Mouse (Mus musculus) midbrain, embryonic 12.5 days (tissue): Measurements from ENCODE around the gene Kctd7. TPM values are rescaled to one million over a fixed set of nuclear protein-coding genes. Genes with fewer than 3 reads are reported as not detected.
A peak's percentile ranks its signal among the peaks of the same experiment; 100 is the strongest.

Experiments used
- ATAC-seq: fragments of 200-750 bp; cut with Nextera tagmentation; 2 replicates; pipeline ENCODE4 v1.8.0; 2017; ENCODE audit warnings: low read depth, moderate TSS enrichment, moderate library complexity; ENCODE audit not compliant: low FRiP score
- H3K27ac ChIP-seq: fragments of 300-500 bp; sonication (generic); replicated peaks from 2 replicates; pipeline ENCODE4 v1.5.1; 2016; ENCODE audit warnings: mild to moderate bottlenecking
- H3K27me3 ChIP-seq: fragments of 300-500 bp; sonication (generic); 2 replicates; pipeline ENCODE4 v1.6.1; 2016; ENCODE audit warnings: mild to moderate bottlenecking
- H3K36me3 ChIP-seq: fragments of 300-500 bp; sonication (generic); 2 replicates; pipeline ENCODE4 v1.6.1; 2016
- H3K4me1 ChIP-seq: fragments of 300-500 bp; sonication (generic); 2 replicates; pipeline ENCODE4 v1.6.1; 2016
- H3K4me2 ChIP-seq: fragments of 300-500 bp; sonication (generic); replicated peaks from 2 replicates; pipeline ENCODE4 v1.6.1; 2016; ENCODE audit warnings: mild to moderate bottlenecking, moderate library complexity
- H3K4me3 ChIP-seq: fragments of 300-500 bp; sonication (generic); 2 replicates; pipeline ENCODE4 v1.5.1; 2016; ENCODE audit warnings: mild to moderate bottlenecking
- H3K9ac ChIP-seq: fragments of 300-500 bp; sonication (generic); replicated peaks from 2 replicates; pipeline ENCODE4 v1.6.1; 2016; ENCODE audit warnings: mild to moderate bottlenecking, moderate library complexity
- H3K9me3 ChIP-seq: fragments of 300-500 bp; sonication (generic); 2 replicates; pipeline ENCODE4 v1.6.1; 2016; ENCODE audit warnings: mild to moderate bottlenecking
- WGBS: fragments of 180-500 bp; shearing (Covaris S2); methylation state at CpG from one replicate; pipeline ENCODE4 v1.1.7; 2016; 5-methylcytosine and 5-hydroxymethylcytosine counted together
- polyA plus RNA-seq: library from polyadenylated mRNA; unstranded; fragments of >200 nt; fragmentation: Nextera tagmentation; extraction: Ambion mirVana; gene quantifications from 2 replicates; pipeline ENCODE4 v1.2.1, GENCODE M21; 2016

The Kctd7 gene
- polyA plus RNA-seq, 1 experiment from 2014 or later = 9.3 TPM

DNA sequence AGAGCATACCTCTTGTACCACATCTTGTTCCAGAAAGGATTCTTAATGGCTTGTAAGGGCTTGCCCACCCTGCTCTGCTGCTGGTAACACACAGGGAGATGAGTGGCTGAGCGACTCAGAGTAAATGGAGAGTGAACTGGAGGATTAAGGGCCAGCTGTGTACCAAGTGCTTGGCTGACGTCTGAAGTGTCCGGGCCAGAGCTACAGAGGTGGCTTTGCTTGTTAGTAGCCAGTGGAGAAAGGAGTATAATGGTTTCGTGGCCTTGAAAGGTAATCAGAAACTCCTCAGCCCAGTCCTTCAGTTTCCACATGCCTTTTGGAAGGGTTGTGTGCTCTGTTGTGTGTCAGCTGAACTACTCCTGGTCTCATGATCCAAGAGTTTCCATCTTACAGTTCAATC is 33.2 kb downstream of the Kctd7 start:
- Histone ChIP-seq H3K4me3 (no peak overlapping the region), H3K27ac (no peak overlapping the region), H3K9ac (no peak overlapping the region; the same call in 1 of the 2 replicates), H3K27me3 (no peaks in the 10 kb centered on the region), H3K4me2 (no peak overlapping the region), H3K36me3 (no peaks in the 10 kb centered on the region), H3K4me1 (peaks cover 10% of the 10 kb centered on the region), H3K9me3 (no peaks in the 10 kb centered on the region)
- ATAC-seq = no peak
- 57% methylated on average over 4 of the region's 4 CpGs for WGBS

DNA sequence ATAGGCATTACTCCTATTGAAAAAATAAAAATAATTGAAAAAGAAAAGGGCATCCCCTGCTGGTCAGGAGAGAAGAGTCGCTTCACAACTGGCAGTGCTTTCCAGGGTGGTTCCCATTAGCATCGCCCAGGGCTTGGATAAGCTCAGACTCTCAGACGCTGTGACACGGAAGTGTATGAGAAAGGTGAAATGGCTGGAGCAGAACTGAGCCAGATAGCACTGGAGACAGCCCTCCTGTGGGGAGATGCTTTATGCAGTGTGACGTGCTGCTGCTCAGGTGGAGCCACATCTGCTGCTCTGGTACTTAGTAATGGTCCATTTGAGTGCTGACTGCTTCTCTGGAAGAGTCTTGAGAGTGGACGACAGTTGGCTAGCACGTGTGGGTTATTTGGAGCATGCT is 35.7 kb downstream of the Kctd7 start:
- H3K27ac ChIP-seq = no peak overlapping the region
- H3K4me3 ChIP-seq = no peak overlapping the region
- H3K9ac ChIP-seq = no peak overlapping the region
- H3K9me3 ChIP-seq = no peaks in the 10 kb centered on the region
- no peak overlapping the region for H3K4me2 ChIP-seq
- H3K4me1 ChIP-seq = peaks cover 4% of the 10 kb centered on the region
- H3K36me3 ChIP-seq = no peaks in the 10 kb centered on the region
- ATAC-seq = no peak
- H3K27me3 ChIP-seq = no peaks in the 10 kb centered on the region
- 72% methylated on average over 7 of the region's 7 CpGs for WGBS

DNA sequence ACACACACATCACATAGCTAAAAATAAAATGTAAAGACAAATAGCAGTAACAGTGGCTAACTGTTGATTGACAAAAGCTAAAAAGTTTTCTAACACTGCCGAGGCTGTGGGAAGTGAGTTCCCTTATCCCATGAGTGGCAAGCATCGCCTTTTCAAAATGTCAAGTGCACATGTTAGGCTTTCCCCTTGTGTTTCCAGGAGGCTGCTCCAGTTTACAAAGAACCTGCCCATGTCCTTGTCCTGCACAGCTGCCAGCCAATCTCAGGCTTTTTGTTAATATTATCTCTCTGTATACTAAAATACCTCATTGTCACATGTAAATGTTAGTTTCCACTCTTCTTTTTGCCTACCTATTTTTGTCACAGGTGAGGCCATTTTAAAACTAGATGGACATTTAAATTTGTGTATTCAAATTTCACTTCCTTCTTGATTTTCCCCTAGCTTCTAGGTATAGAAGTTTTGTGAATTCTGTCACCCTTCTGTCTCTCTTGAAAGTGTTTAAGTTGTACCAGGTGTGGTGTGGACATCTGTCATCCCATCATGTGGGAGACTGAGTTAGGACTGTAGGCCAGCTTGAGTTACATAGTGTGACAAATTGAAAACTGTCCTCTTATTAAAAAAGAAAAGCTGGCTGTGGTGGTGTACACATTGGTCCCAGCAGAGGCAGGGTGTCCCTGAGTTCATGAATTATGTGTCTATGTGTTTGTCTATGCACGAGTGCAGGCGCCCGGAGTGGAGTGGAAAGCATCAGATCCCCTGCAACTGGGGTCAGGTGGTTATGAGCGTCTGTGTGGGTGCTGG is 37.3 kb downstream of the Kctd7 start:
- H3K27ac ChIP-seq = no peak overlapping the region
- H3K27me3 ChIP-seq = no peaks in the 10 kb centered on the region
- no peak overlapping the region for H3K4me3 ChIP-seq
- H3K4me1 ChIP-seq = peaks cover 4% of the 10 kb centered on the region
- H3K4me2 ChIP-seq = no peak overlapping the region
- ATAC-seq = no peak
- WGBS = 94% methylated on average over 6 of the region's 6 CpGs
- no peaks in the 10 kb centered on the region for H3K9me3 ChIP-seq
- no peaks in the 10 kb centered on the region for H3K36me3 ChIP-seq
- H3K9ac ChIP-seq = no peak overlapping the region

DNA sequence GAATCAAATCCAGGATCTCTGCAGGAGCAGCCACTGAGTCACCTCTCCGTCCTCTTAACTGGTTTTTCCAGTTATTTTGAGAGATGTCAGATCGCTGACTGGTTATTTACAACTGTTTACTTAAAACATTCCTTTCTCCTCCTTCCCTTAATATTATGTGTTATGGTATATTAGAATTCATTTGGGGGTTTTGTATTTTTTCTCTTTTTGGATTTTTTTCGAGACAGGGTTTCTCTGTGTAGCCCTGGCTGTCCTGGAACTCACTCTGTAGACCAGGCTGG is 37.8 kb downstream of the Kctd7 start:
- 0 out of 2 replicates have a peak, but pooled peaks cover 3% of the 10 kb centered on the region for H3K36me3 ChIP-seq
- ATAC-seq = no peak
- H3K4me1 ChIP-seq = peaks cover 6% of the 10 kb centered on the region
- no peaks in the 10 kb centered on the region for H3K27me3 ChIP-seq
- 97% methylated on average over 3 of the region's 3 CpGs for WGBS
- no peak overlapping the region for H3K9ac ChIP-seq
- no peak overlapping the region for H3K4me2 ChIP-seq
- no peaks in the 10 kb centered on the region for H3K9me3 ChIP-seq
- no peak overlapping the region for H3K27ac ChIP-seq
- H3K4me3 ChIP-seq = no peak overlapping the region

DNA sequence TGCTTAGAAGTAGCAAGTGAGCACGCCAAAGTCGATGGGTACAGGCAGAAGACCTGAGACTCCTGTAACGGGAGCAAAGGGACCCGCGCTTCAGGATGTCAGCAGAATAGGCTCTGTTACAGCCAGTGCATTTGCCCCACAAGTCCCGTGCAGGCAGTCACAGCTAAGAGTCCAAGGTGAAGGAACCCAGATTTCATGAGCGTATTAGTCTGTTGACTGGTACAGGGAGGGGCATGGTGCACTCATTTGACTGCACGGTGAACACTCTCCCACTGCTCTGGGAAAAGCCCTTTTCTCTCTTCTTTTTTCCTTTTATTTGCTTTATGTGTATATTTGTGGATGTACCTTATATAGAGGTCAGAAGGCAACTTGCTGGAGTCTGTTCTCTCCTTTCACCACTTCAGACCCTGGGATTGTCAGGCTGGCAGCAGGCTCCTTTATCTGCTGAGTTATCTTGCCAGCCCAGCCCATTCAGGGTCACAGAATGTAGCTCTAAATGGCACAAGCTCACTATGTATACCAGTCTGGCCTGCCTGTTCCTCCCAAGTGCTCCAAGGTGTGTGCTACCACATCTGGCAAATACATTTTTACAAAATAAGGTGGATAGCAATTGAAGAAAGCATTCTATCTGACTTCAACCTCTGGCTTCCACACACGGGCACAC is 39.7 kb downstream of the Kctd7 start:
- WGBS = 93% methylated on average over 9 of the region's 9 CpGs
- no peak overlapping the region for H3K9ac ChIP-seq
- no peak for ATAC-seq
- H3K4me2 ChIP-seq = no peak overlapping the region
- 0 out of 2 replicates have a peak, but pooled peaks cover 4% of the 10 kb centered on the region for H3K4me1 ChIP-seq
- H3K27ac ChIP-seq = no peak overlapping the region
- no peaks in the 10 kb centered on the region for H3K9me3 ChIP-seq
- H3K27me3 ChIP-seq = no peaks in the 10 kb centered on the region
- H3K36me3 ChIP-seq = 0 out of 2 replicates have a peak, but pooled peaks cover 7% of the 10 kb centered on the region
- H3K4me3 ChIP-seq = no peak overlapping the region

DNA sequence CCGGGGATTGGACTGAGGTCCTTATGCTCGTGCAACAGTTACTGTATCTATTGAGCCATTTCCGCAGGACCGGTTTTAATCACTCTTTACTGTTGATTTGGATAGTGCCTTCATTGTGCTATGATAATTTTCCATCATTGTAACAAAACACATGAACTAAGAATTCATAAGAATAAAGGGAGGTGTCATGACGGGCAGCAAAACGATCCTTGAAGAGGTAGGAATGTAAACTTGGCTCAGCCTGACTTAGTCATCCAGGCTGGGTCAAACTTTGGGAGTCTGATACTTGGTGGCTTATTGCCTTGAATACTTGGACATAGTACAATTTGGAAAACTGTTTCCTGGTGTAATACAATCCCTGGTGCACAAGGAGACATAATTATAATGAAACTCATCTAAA is 40.7 kb downstream of the Kctd7 start:
- Histone ChIP-seq H3K9me3 (no peaks in the 10 kb centered on the region), H3K36me3 (peaks cover 17% of the 10 kb centered on the region), H3K9ac (no peak overlapping the region), H3K27me3 (no peaks in the 10 kb centered on the region), H3K27ac (no peak overlapping the region), H3K4me1 (0 out of 2 replicates have a peak, but pooled peaks cover 4% of the 10 kb centered on the region), H3K4me3 (no peak overlapping the region), H3K4me2 (no peak overlapping the region)
- WGBS = 91% methylated on average over 6 of the region's 6 CpGs
- no peak for ATAC-seq

DNA sequence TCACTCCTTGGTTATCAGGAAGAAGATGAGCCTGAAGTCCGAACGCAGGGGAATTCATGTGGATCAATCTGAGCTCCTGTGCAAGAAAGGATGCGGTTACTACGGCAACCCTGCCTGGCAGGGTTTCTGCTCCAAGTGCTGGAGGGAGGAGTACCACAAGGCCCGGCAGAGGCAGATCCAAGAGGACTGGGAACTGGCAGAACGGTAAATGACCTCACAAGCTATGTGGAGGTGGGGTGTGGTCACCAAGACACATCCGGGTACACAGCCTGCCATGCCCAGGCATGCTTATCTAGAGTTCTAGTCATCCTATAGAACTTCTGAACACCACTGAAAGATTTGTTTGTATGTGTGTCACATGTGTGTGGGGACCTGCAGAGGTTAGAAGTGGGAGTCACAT is 42.7 kb downstream of the Kctd7 start:
- 40% methylated on average over 7 of the region's 7 CpGs for WGBS
- H3K36me3 ChIP-seq = peaks cover 36% of the 10 kb centered on the region
- 0 out of 2 replicates have a peak, but pooled peaks cover 4% of the 10 kb centered on the region for H3K4me1 ChIP-seq
- peak overlapping the region; percentile 46; the same call in 1 of the 2 replicates for H3K27ac ChIP-seq
- H3K27me3 ChIP-seq = no peaks in the 10 kb centered on the region
- no peak overlapping the region for H3K4me2 ChIP-seq
- no peak for ATAC-seq
- H3K9me3 ChIP-seq = no peaks in the 10 kb centered on the region
- no peak overlapping the region for H3K4me3 ChIP-seq
- H3K9ac ChIP-seq = no peak overlapping the region

DNA sequence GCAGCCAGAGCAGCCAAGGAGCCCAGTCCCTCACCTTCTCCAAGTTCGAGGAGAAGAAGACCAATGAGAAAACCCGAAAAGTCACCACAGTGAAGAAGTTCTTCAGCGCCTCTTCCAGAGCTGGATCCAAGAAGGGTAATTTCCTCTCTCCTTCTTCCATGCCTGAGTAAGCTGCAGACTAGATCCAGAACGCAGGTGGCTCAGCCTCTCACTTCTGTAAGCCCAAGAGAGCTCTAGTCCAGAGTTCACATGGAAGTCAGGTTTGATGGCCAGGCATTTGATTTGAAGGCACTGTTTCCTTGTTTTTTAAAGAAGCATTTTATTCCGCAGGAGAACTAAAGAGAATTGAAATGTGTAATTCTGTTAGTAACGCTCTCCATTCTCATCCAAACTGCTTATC is 46.2 kb downstream of the Kctd7 start:
- Histone ChIP-seq H3K27ac (no peak overlapping the region), H3K27me3 (no peaks in the 10 kb centered on the region), H3K9ac (no peak overlapping the region), H3K4me3 (no peak overlapping the region), H3K4me2 (no peak overlapping the region), H3K4me1 (0 out of 2 replicates have a peak, but pooled peaks cover 4% of the 10 kb centered on the region), H3K36me3 (peaks cover 64% of the 10 kb centered on the region), H3K9me3 (no peaks in the 10 kb centered on the region)
- WGBS = 85% methylated on average over 6 of the region's 6 CpGs
- ATAC-seq = no peak

DNA sequence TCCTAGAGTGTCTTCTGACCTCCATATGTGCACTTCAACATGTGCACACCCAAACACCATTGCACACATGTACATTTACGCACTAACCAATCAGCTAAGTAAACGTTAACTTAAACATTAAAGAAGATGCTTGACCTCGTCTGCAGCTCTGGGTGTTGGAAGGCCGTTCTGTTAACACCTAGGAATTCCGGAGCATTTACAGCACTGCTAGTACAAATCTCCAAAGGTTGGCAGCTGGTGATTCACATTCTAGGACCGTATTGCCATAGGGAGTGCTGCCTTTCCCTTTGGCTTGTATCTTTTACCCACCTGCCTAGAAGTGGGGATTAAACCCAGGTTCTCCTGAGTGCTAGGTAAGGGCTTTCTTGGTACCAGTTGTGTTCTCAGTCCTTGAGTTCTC is 47.2 kb downstream of the Kctd7 start:
- no peak overlapping the region for H3K9ac ChIP-seq
- H3K36me3 ChIP-seq = peaks cover 64% of the 10 kb centered on the region
- no peak overlapping the region for H3K4me2 ChIP-seq
- ATAC-seq = no peak
- no peaks in the 10 kb centered on the region for H3K9me3 ChIP-seq
- H3K27me3 ChIP-seq = no peaks in the 10 kb centered on the region
- 0 out of 2 replicates have a peak, but pooled peaks cover 4% of the 10 kb centered on the region for H3K4me1 ChIP-seq
- no peak overlapping the region for H3K4me3 ChIP-seq
- 92% methylated on average over 6 of the region's 6 CpGs for WGBS
- no peak overlapping the region for H3K27ac ChIP-seq

DNA sequence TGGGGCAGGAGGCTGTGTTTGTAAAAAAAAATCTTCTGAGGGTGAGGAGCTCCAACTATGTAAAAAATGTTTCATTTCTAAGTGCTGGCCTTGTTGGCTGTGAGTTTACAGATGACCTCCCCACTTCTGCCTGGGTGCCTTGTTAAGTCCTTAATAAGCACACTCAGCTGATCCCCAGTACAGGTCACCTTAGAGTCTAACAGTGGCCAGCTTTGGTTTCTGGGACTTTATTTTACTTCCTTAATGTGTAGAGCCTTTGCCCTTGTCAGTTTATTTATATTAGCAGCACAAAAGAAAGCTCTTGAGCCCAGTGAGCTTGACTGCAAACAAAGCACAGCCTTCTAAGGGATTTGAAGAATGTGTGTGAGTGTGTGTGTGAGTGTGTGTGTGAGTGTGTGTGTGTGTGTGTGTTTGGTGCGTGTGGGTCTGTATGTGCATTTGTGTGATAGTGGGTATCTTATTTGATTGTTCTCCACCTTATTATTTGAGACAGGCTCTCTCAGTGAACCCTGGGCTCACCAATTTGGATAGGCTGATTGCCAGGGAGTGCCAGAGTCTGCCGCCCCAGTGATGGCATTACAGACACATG is 47.8 kb downstream of the Kctd7 start:
- ATAC-seq = no peak
- H3K9ac ChIP-seq = no peak overlapping the region
- H3K36me3 ChIP-seq = peaks cover 61% of the 10 kb centered on the region
- H3K4me3 ChIP-seq = no peak overlapping the region
- H3K27me3 ChIP-seq = no peaks in the 10 kb centered on the region
- H3K4me1 ChIP-seq = 0 out of 2 replicates have a peak, but pooled peaks cover 3% of the 10 kb centered on the region
- no peak overlapping the region for H3K27ac ChIP-seq
- WGBS = 83% methylated on average over 2 of the region's 2 CpGs
- H3K4me2 ChIP-seq = no peak overlapping the region
- H3K9me3 ChIP-seq = no peaks in the 10 kb centered on the region

DNA sequence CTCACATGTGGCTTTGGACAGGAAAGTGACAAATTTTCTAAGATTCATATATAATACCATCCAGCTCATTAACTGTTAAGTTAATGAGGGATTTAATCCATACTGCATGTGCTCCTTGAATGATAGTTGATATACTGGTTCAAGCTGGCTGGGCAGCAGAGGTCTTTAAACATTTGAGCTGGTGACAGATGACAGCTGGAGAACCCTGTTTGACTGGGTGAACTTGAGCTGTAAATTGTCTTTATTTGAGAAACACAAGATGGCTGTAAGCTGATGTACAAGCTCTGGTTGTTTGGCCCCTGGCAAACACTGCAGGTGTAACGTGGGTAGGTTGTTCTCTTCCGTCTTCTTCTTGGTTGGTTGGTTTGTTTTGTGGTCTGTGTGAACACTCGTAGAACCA is 49.1 kb downstream of the Kctd7 start:
- H3K36me3 ChIP-seq = peaks cover 71% of the 10 kb centered on the region
- H3K4me1 ChIP-seq = no peaks in the 10 kb centered on the region
- H3K9me3 ChIP-seq = no peaks in the 10 kb centered on the region
- no peak overlapping the region for H3K27ac ChIP-seq
- no peak overlapping the region for H3K4me3 ChIP-seq
- H3K27me3 ChIP-seq = no peaks in the 10 kb centered on the region
- H3K9ac ChIP-seq = no peak overlapping the region
- no peak overlapping the region for H3K4me2 ChIP-seq
- WGBS = 91% methylated on average over 3 of the region's 3 CpGs
- no peak for ATAC-seq

DNA sequence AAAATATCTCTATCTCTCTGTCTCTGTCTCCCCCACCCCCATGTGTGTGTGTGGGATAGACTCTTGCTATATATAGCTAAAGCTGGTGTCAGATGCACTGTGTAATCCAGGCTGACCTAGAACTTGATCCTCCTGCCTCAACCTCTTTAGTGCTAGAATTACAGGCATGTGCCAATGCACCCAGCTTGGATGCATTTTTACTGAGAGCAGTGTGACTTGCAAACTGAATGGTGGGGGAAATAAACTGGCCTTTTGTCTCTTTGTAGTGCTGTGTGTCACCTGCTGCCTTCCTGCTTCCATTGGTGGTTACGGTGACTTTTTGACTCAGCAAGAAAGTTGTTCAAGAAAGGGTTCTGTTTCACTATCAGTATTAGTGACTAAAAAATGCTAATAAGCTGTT is 51.6 kb downstream of the Kctd7 start:
- H3K4me3 ChIP-seq = no peak overlapping the region
- peaks cover 64% of the 10 kb centered on the region for H3K36me3 ChIP-seq
- no peak overlapping the region for H3K9ac ChIP-seq
- WGBS = 98% methylated on average over 1 of the region's 1 CpGs
- no peak overlapping the region for H3K4me2 ChIP-seq
- H3K27me3 ChIP-seq = no peaks in the 10 kb centered on the region
- H3K4me1 ChIP-seq = no peaks in the 10 kb centered on the region
- no peaks in the 10 kb centered on the region for H3K9me3 ChIP-seq
- no peak overlapping the region for H3K27ac ChIP-seq
- no peak for ATAC-seq
